Mouse (Mus musculus) ZHBTc4 (cell line): ENCODE data around the gene Gm44965.
A peak's percentile ranks its signal among the peaks of the same experiment; 100 is the strongest.

Experiments
- DNase-seq: peaks from one replicate; pipeline ENCODE4 v3.0.0-alpha.2; 2011; ENCODE audit warnings: low read depth, low spot score

The Gm44965 gene

DNA sequence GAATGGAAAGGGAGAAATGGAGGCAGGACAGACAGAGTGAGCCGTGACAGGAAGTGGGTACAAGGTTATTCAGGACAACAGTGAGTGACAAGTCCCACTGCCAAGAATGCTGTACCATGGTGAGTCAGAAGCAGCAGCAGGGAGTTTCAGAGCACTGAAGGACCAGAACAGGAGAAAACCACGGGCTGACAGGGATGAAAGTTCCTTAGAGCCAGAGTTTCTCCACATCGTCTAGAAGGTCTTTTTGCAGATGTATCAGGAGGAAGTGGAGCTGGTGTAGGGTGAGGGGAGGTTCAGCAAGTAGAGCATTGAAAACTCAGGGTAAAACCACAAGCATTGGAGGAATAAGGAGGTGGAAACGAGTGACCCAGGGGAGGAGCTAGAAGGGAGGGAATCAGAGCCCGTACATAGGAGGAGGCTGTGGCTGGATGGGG, 14.5 kb upstream of the Gm44965 start:
- DNase-seq, result no peak

- DNase-seq, result no peak
Measured at GRCm38 (mm10) chr6:48581257-48581656, 12.5 kb upstream of the Gm44965 start.

- DNase-seq, result peak; percentile 56
Measured at GRCm38 (mm10) chr6:48582037-48582436, 11.7 kb upstream of the Gm44965 start.

- DNase-seq, result no peak
Measured at GRCm38 (mm10) chr6:48589194-48589750, 4.5 kb upstream of the Gm44965 start, which contains the start of gene Gm45021. Gene Gm45021 (plus strand): TSS chr6:48589610.

DNA sequence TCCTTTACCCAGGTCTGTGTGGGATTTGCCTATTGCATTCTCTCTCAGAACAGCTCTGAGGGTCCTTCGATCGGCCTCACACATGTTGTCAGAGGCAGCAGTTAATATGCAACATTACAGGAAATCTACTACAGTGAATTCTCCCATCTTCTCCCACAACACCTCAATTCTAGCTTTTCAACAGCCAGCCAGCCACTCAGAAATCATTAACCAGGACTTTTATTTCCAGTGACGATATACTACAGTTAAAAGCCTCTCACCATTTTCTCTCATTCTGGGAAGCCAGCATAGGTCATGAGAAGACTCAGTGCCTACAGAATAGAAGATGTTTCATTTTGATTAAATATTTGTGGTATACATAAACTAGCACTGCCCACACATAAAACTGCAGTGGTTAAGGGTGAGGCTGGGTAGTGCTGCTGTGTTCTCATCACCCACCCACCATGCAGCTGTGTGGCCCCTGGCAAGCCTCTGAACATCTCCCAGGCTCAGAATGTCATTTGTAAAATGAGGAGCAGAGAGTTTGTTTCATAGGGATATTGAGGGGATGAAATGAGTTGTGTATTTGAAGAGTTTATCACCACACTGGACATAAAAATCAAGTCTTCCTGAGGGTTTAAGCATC, 2.4 kb upstream of the Gm44965 start:
- no peak for DNase-seq

DNA sequence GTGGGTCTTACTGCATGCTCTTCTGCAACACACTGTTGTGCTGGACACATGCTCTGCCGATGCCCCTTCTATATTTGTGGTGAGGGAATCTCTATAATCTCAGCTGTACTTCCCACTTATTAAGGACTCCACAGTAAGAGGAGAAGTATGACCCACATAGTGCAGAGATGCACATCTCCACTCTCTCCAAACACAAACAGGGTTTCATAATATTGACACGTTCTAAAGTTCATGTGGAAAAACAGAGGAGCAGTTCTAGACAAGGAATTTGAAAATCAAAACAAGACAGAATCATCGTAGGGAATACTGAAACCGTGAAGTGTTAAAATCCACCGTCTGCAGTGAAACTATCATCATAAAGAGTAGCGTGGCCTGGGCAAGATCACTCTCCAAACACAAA, 1.9 kb upstream of the Gm44965 start:
- DNase-seq, result no peak

- peak; percentile 62 for DNase-seq
Measured at GRCm38 (mm10) chr6:48594043-48594738, 450 bp downstream of the Gm44965 start.

DNA sequence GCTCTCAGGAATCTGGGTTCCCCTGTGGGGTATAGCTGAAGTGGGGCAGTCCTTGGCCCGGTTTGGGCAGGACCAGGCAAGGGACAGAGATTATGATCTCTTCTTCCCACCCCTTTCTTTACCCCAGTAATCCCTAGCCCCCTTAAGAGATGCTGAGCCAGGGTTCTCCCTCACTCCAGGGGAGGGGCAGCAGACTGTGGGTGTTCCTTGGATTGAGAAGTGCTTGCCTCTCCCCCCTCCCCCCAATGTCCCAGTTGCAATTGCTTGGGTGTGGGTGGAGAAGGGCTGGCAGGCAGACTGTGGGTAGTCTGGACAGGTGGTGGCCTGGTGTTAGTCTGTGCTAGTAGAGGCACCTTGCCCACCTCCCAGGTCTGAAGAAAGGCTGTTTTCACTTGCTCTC, 1.5 kb downstream of the Gm44965 start:
- no peak for DNase-seq

GRCm38 (mm10) chr6:48596545-48597232, 2.9 kb downstream of the Gm44965 start:
- peak; percentile 55 for DNase-seq

GRCm38 (mm10) chr6:48597233-48597625, 3.5 kb downstream of the Gm44965 start:
- DNase-seq, result peak; percentile 66

DNA sequence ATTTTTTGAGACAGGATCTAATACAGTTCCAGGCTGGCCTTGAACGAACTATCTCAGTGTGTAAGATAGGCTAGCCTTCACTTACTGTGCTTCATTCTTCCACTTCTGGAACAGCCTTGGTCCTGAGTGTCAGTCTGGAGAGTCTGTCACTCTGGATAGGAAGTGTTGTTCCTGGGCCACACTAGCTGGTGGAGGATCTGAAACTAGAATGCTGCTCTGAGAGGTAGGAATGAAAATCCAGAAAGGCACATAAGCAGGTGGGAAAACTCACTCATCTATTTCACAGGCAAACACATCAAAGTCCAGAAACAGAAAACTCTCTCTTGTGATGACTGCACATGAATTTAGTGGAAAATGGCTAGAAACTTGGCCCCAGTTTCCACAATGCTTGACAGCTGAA, 6.9 kb downstream of the Gm44965 start:
- DNase-seq, result no peak

DNA sequence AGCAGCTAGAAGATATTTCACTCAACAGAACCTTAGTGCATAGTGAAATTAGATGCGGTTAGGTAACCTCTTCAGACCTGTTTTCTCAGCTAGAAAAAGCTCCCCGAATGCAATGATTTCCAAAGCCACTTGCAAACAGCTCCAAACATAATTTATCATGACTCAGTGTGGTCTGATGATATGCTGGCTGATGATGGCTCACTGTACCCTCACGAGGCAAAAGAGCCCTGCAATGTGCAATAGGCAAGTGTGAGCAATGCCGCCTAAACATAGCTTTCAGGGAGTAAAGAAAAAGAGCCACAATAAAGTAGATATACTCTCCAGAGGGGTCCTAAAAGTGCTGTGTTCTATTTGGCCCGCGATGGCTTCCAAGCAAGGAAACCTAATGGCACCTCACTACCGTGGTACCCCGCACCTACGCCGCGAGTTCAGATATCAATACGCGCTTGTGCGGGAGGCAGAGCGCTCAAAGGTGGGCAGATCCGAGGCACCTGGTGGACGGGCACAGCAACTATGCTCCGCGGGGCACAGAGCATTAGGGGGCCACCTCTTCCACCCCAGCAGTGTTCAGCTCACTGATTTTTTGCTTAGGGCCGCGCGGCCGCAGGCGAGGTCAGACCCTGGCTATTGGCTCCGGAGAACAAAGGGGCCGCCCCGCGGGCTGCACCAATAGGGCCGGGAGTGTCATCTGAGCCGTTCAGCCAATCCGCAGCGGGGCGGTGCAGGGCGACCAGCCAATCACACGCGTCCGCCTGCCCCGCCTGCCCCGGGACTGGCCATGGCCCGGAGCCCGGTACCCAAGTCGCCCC, 7.7 kb downstream of the Gm44965 start, which contains the start of gene Zfp775:
TSS of gene Zfp775 (plus strand) at position 793 of the 809 bp plus-strand sequence.
- peak; percentile 92 for DNase-seq

DNA sequence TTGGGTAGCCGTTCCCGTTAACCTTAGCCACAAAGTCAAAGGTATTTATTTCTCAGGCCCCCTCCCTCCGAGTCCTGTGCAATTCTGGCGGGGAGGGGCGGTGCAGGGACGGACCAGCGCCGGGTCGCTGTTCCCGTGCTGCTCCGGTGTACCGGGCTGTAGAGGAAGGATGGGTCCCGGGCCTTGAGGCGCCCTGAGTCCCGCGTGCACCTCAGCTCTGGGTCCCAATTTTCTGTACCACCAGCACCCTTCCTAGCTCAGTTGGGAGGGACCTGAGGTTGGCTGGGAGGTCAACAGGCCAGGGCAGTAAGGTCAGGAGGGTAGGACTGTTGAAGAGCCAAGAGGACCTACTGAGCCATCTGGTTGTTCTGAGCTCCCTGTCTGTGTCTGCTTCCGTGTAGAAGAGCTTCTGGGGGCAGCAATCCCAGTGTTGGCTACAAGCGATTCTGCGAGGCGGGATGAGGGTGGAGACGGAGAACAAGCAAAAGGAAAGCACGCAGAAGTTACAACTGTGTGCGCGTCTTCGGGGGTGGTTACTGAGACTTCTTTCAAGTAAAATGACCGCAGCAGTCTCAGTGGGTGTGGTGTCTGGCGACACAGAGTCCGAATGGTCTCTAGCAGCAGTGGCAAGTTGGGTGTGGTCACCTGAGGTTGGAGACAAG, 8.5 kb downstream of the Gm44965 start:
- DNase-seq, result peak; percentile 44

DNA sequence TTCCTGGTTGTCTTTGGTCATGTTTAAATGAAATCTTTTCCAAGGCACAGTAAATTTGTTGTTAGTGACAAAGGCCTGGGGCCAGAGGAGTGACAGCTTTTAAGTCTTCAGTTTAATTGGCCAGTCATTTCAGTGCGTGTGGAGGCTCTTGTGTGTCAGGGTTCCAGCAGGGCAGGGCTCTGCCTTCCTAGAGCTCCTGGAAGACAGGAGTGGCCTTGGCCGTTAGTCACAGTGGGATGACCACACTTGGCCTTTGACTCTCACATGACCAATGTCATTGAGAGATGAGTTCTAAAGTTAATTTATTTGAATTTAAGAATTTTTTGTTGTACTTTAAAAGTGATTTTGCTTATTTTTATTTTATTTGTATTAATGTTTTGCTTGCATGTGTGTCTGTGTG, 14.4 kb downstream of the Gm44965 start:
- DNase-seq, result no peak

DNA sequence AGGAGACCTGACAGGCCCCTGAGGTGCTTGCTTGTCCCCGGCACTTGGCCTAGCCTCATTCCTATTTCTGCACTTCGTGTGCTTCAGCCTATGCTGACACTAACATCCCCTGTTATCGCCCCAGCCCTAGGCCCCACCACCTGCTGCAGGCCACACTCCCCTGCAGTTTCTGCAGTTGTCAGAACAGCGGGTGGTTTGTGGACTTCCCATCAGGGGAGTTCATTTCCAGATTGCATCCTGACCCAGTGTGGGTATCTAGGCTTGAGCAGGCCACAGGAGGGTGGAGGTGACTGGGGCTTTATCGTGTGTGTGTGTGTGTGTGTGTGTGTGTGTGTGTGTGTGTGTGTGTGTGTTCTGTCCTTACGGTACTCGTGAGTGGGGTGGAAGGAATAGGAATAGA, 15.8 kb downstream of the Gm44965 start:
- DNase-seq, result no peak

- DNase-seq, result no peak
Measured at GRCm38 (mm10) chr6:48610657-48611056, 16.9 kb downstream of the Gm44965 start.

DNA sequence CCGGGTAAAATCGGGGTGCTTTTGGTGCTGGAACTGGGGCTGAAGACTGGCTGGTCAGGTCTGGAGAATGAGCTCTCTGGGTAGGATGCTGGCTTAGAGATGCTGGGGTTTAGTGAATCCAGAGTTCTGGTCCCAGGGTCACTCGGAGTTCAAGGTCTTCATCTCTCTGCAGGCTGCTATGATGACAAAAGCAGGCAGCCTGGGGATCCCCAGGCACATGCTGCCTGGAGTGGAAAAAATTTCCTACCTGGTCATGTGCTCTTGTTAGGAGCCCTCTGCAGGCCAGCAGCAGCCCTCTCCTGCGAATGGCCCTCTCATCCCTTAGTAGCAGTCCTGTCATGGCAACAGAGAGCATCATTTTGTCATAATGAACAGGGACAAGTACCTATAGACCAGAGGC, 19.7 kb downstream of the Gm44965 start:
- no peak for DNase-seq

DNA sequence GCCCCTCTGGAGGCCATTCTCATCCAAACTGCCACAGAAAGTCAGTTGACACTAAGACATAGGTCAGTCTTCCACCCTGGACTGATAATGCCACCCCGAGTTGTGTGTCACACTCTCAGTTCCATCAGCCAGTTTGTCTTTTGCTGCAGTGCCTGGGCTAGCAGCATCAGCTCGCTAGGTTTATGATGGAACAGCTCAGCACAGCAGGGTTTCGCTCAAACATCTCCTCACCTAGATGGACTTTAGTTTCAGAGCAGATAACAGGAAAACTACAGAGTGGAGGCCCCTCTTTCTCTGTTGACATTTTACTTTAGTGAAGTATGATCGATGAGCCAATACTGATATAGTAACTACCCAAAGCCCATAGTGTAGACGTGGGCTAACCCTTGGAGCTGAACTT, 21.0 kb downstream of the Gm44965 start:
- DNase-seq, result no peak

DNA sequence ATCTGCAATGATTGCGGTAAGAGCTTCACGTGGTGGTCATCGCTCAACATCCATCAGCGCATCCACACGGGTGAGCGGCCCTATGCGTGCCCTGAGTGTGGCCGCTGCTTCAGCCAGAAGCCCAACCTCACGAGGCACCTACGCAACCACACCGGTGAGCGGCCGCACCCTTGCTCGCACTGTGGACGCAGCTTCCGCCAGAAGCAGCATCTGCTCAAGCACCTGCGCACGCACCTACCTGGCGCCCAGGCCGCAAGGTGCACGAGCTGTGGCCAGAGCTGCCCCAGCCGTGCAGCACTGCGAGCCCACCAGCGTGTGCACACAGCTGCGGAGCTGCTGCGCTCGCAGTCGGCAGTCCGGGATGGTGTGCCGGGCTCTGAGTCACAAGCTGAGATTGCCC, 26.3 kb downstream of the Gm44965 start:
- DNase-seq, result peak; percentile 73

DNA sequence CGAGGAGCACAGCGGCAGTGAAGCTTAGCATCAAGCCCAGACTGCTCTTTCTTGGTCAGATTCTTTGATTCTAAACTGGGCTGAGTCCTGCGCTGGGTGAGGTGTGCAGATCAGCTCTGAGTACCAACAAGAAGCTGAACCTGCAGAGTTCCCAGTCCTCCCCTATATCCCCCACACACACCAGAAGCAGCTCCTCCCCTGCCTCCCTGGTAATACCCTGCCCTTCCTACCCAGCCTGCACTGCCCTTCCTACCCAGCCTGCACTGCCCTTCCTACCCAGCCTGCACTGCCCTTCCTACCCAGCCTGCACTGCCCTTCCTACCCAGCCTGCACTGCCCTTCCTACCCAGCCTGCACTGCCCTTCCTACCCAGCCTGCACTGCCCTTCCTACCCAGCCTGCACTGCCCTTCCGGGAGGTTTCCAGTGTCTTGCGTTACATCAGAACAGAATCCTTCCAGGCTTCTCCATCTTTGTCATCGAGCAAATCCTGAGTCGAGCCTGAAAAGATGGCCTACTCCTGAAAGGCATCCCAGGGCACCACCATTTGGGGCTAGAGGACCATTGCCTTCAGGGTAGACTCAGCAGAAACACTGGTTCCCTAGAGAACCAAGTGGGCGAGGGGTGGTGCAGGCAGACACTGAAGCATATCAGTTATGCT, 28.6 kb downstream of the Gm44965 start:
- peak; percentile 40 for DNase-seq
